8 mouse cellular contexts compared by ENCODE assay signal in genomic region chr13:46735219-46735807, GRCm38 (mm10). TPM values are rescaled to one million over a fixed set of nuclear protein-coding genes. Genes with fewer than 3 reads are reported as not detected.
DNase-seq lines count a peak whose midpoint lies in the region; ATAC-seq and TF ChIP-seq lines count a peak whose summit lies in the region.

No protein-coding gene starts in this region.

- no peaks in the 10 kb centered on the region for H3K9me3 ChIP-seq in lung, postnatal 0 days (ENCODE audit: low read length)
- H3K9me3 ChIP-seq in erythroblast, embryonic 14.5 days (ENCODE audit: control insufficient read depth, low read length): no peaks in the 10 kb centered on the region
- no peaks in the 10 kb centered on the region for H3K9me3 ChIP-seq in limb, embryonic 11.5 days (ENCODE audit: control insufficient read depth, low read length)
- H3K9me3 ChIP-seq in neural tube, embryonic 15.5 days (replicated peaks): no peaks in the 10 kb centered on the region

- TF ChIP-seq CTCF in lung, postnatal 0 days (IDR thresholded peaks at IDR 0.05): no peak

- DNase-seq in lung, postnatal 0 days (ENCODE audit: low spot score): peak; percentile 50
- DNase-seq in lung, postnatal 4 days: no peak
- DNase-seq in limb, embryonic 11.5 days (ENCODE audit: low spot score): no peak
- DNase-seq in B cell, adult 2 months: no peak
- DNase-seq in spleen, adult 18-20 months: no peak
- no peak for DNase-seq in left cerebral cortex, adult 8-10 months (ENCODE audit: low spot score in 2 of 2)

- peak overlapping the region; percentile 91 for H3K4me2 ChIP-seq in lung, postnatal 0 days (replicated peaks; ENCODE audit: low read depth, low read length)
- H3K4me2 ChIP-seq in limb, embryonic 11.5 days (ENCODE audit: low read depth, severe bottlenecking): peak overlapping the region; percentile 79
- peak overlapping the region; percentile 78 for H3K4me2 ChIP-seq in neural tube, embryonic 15.5 days

- no peaks in the 10 kb centered on the region for H3K36me3 ChIP-seq in lung, postnatal 0 days (ENCODE audit: insufficient read depth, low read length)
- no peaks in the 10 kb centered on the region for H3K36me3 ChIP-seq in erythroblast, embryonic 14.5 days (ENCODE audit: control insufficient read depth)
- H3K36me3 ChIP-seq in limb, embryonic 11.5 days (ENCODE audit: control insufficient read depth, insufficient read depth, low read length): no peaks in the 10 kb centered on the region
- no peaks in the 10 kb centered on the region for H3K36me3 ChIP-seq in neural tube, embryonic 15.5 days

- peaks cover 4% of the 10 kb centered on the region; the same call in 1 of the 2 replicates for H3K4me1 ChIP-seq in lung, postnatal 0 days (ENCODE audit: insufficient read depth, low read depth, low read length)
- H3K4me1 ChIP-seq in erythroblast, embryonic 14.5 days (ENCODE audit: control insufficient read depth): peaks cover 20% of the 10 kb centered on the region
- H3K4me1 ChIP-seq in limb, embryonic 11.5 days (ENCODE audit: control insufficient read depth, insufficient read depth, low read length): no peaks in the 10 kb centered on the region; the same call in 1 of the 2 replicates
- H3K4me1 ChIP-seq in neural tube, embryonic 15.5 days: peaks cover 16% of the 10 kb centered on the region

- peak overlapping the region; percentile 84 for H3K27ac ChIP-seq in lung, postnatal 0 days (ENCODE audit: low read length)
- H3K27ac ChIP-seq in limb, embryonic 11.5 days (replicated peaks; ENCODE audit: low read depth, low read length): no peak overlapping the region
- no peak overlapping the region for H3K27ac ChIP-seq in neural tube, embryonic 15.5 days (replicated peaks)

- H3K9ac ChIP-seq in lung, postnatal 0 days (replicated peaks; ENCODE audit: low read depth): peak overlapping the region; percentile 58
- peak overlapping the region; percentile 57 for H3K9ac ChIP-seq in limb, embryonic 11.5 days (ENCODE audit: low read length)
- H3K9ac ChIP-seq in neural tube, embryonic 15.5 days (replicated peaks): peak overlapping the region; percentile 30; the same call in 1 of the 2 replicates

- H3K27me3 ChIP-seq in lung, postnatal 0 days (replicated peaks; ENCODE audit: insufficient read depth, low read length): no peaks in the 10 kb centered on the region
- no peaks in the 10 kb centered on the region for H3K27me3 ChIP-seq in erythroblast, embryonic 14.5 days (ENCODE audit: control insufficient read depth)
- no peaks in the 10 kb centered on the region for H3K27me3 ChIP-seq in limb, embryonic 11.5 days (ENCODE audit: control insufficient read depth, insufficient read depth, low read length)
- peaks cover 4% of the 10 kb centered on the region for H3K27me3 ChIP-seq in neural tube, embryonic 15.5 days (replicated peaks)

- H3K4me3 ChIP-seq in lung, postnatal 0 days (ENCODE audit: low read depth, low read length): peak overlapping the region; percentile 56
- H3K4me3 ChIP-seq in erythroblast, embryonic 14.5 days (replicated peaks): peak overlapping the region; percentile 69
- peak overlapping the region; percentile 30 for H3K4me3 ChIP-seq in limb, embryonic 11.5 days (ENCODE audit: low read depth, low read length)
- H3K4me3 ChIP-seq in neural tube, embryonic 15.5 days (replicated peaks): peak overlapping the region; percentile 37

- ATAC-seq in lung, postnatal 0 days: no peak; the same call in 1 of the 2 replicates
- ATAC-seq in limb, embryonic 11.5 days (ENCODE audit: insufficient number of reproducible peaks, low FRiP score, low TSS enrichment, low read depth): no peak
- ATAC-seq in neural tube, embryonic 15.5 days (ENCODE audit: low FRiP score): no peak

- 26% methylated on average over 11 of the region's 11 CpGs for WGBS in lung, postnatal 0 days
- WGBS in limb, embryonic 11.5 days: 37% methylated on average over 11 of the region's 11 CpGs
- 49% methylated on average over 11 of the region's 11 CpGs for WGBS in neural tube, embryonic 15.5 days

- no peak for TF ChIP-seq EP300 in lung, postnatal 0 days (IDR thresholded peaks at IDR 0.05)

RNA-seq across cellular contexts. Expression of gene Nup153, which starts 7.6 kb away (rescaled TPM):
- polyA plus RNA-seq in lung, postnatal 0 days (2015; fragmentation: Nextera tagmentation; extraction: Ambion mirVana): 14.0 and 16.9 TPM in 2 replicates
- 0.57 and 1.6 TPM in 2 replicates for polyA plus RNA-seq in erythroblast, embryonic 14.5 days (2012)
- polyA plus RNA-seq in limb, embryonic 11.5 days (2014; fragmentation: Nextera tagmentation; extraction: Ambion mirVana): 43.4 and 46.7 TPM in 2 replicates
- polyA plus RNA-seq in neural tube, embryonic 15.5 days (2015; fragmentation: Nextera tagmentation; extraction: Ambion mirVana): 15.8 and 17.4 TPM in 2 replicates
- total RNA-seq in left cerebral cortex, adult 8-10 months (2022): 10 to 100 TPM; 47.2 to 54.8 (median 50.0) TPM
